8 mouse cellular contexts compared by ENCODE assay signal in genomic region chr6:94162918-94163317, GRCm38 (mm10).
DNase-seq lines count a peak whose midpoint lies in the region; ATAC-seq lines count a peak whose summit lies in the region.

No protein-coding gene starts in this region.

- H3K27me3 ChIP-seq in heart, embryonic 14.5 days (ENCODE audit: control insufficient read depth, insufficient read depth, low read length) = no peaks in the 10 kb centered on the region
- H3K27me3 ChIP-seq in hindbrain, embryonic 16.5 days (replicated peaks; ENCODE audit: control insufficient read depth, insufficient read depth, low read length) = no peaks in the 10 kb centered on the region
- no peaks in the 10 kb centered on the region for H3K27me3 ChIP-seq in midbrain, embryonic 15.5 days (replicated peaks)

- WGBS in heart, embryonic 14.5 days = 66% methylated on average over 8 of the region's 8 CpGs
- 43% methylated on average over 8 of the region's 8 CpGs for WGBS in hindbrain, embryonic 16.5 days
- WGBS in midbrain, embryonic 15.5 days = 56% methylated on average over 8 of the region's 8 CpGs

- peak overlapping the region; percentile 60 for H3K9ac ChIP-seq in heart, embryonic 14.5 days (ENCODE audit: low read length)
- no peak overlapping the region for H3K9ac ChIP-seq in hindbrain, embryonic 16.5 days (ENCODE audit: low read depth, low read length)
- no peak overlapping the region for H3K9ac ChIP-seq in midbrain, embryonic 15.5 days

- peak overlapping the region; percentile 48 to 70 for H3K27ac ChIP-seq in heart, embryonic 14.5 days (replicated peaks in 1 of 2; ENCODE audit: control insufficient read depth in 1 of 2, insufficient read depth in 1 of 2, low read depth in 2 of 2, low read length in 2 of 2)
- H3K27ac ChIP-seq in hindbrain, embryonic 16.5 days (ENCODE audit: low read depth, low read length) = peak overlapping the region; percentile 69
- H3K27ac ChIP-seq in midbrain, embryonic 15.5 days = peak overlapping the region; percentile 46; the same call in 1 of the 2 replicates

- no peak for DNase-seq in heart, postnatal 36 days
- peak; percentile 29 for DNase-seq in embryo, embryonic 9.5 days (ENCODE audit: extremely low spot score)
- no peak for DNase-seq in right cerebral cortex, postnatal 14 days
- no peak for DNase-seq in adrenal gland, adult 2 months

- H3K36me3 ChIP-seq in heart, embryonic 14.5 days (ENCODE audit: control insufficient read depth, insufficient read depth, low read length) = no peaks in the 10 kb centered on the region
- H3K36me3 ChIP-seq in hindbrain, embryonic 16.5 days (ENCODE audit: control insufficient read depth, insufficient read depth, low read length) = no peaks in the 10 kb centered on the region
- no peaks in the 10 kb centered on the region for H3K36me3 ChIP-seq in midbrain, embryonic 15.5 days (replicated peaks)

- H3K4me3 ChIP-seq in heart, embryonic 14.5 days (ENCODE audit: control insufficient read depth in 1 of 2, insufficient read depth in 1 of 2, low read depth in 1 of 2, low read length in 2 of 2) = peak overlapping the region in 1 of 2 experiments; percentile 4; a peak in 1 of 4 replicates
- H3K4me3 ChIP-seq in hindbrain, embryonic 16.5 days (ENCODE audit: low read length) = no peak overlapping the region
- H3K4me3 ChIP-seq in midbrain, embryonic 15.5 days = no peak overlapping the region

- H3K4me1 ChIP-seq in heart, embryonic 14.5 days (ENCODE audit: control insufficient read depth in 2 of 2, insufficient read depth in 2 of 2, low read length in 2 of 2) = peaks cover 28 to 53% of the 10 kb centered on the region in 2 experiments
- peaks cover 8% of the 10 kb centered on the region for H3K4me1 ChIP-seq in hindbrain, embryonic 16.5 days (ENCODE audit: control insufficient read depth, insufficient read depth, low read depth, low read length)
- peaks cover 17% of the 10 kb centered on the region for H3K4me1 ChIP-seq in midbrain, embryonic 15.5 days

- no peaks in the 10 kb centered on the region for H3K9me3 ChIP-seq in heart, embryonic 14.5 days (ENCODE audit: control insufficient read depth, low read length)
- no peaks in the 10 kb centered on the region for H3K9me3 ChIP-seq in hindbrain, embryonic 16.5 days (ENCODE audit: control insufficient read depth, low read length)
- H3K9me3 ChIP-seq in midbrain, embryonic 15.5 days = no peaks in the 10 kb centered on the region

- peak overlapping the region; percentile 49 for H3K4me2 ChIP-seq in heart, embryonic 14.5 days (ENCODE audit: low read length)
- H3K4me2 ChIP-seq in hindbrain, embryonic 16.5 days (ENCODE audit: low read length) = peak overlapping the region; percentile 39
- H3K4me2 ChIP-seq in midbrain, embryonic 15.5 days = peak overlapping the region; percentile 7; the same call in 1 of the 2 replicates

- intact Hi-C loops in heart, postnatal 36 days (cut with DNase I) = no loop called here

- no peak for ATAC-seq in heart, embryonic 14.5 days (ENCODE audit: insufficient number of reproducible peaks, insufficient read depth, low FRiP score, low read depth)
- ATAC-seq in hindbrain, embryonic 16.5 days = peak; percentile 31; the same call in 1 of the 2 replicates
- no peak for ATAC-seq in midbrain, embryonic 15.5 days (replicated peaks)
- no peak for ATAC-seq in cerebellum, adult (ENCODE audit: insufficient number of reproducible peaks, low FRiP score, low TSS enrichment)
